Mouse (Mus musculus) thymus, postnatal 25 days (tissue): ENCODE data around the gene Arhgef10l.
"Not testable (repeated sequence)": the region's sequence is repeated elsewhere in the genome, so short reads cannot be mapped to it uniquely, and the experiment has no call there.

Source experiments
- DNase-seq: peaks from one replicate; pipeline ENCODE4 v3.0.0; 2022

The Arhgef10l gene

GRCm38 (mm10) chr4:140602022-140602421 lies 63.8 kb downstream of the Arhgef10l start:
- peak; percentile 54 for DNase-seq

GRCm38 (mm10) chr4:140601153-140601552 lies 64.7 kb downstream of the Arhgef10l start:
- DNase-seq, result peak; percentile 77

- DNase-seq, result peak; percentile 27
Observed at GRCm38 (mm10) chr4:140598846-140599245, 67.0 kb downstream of the Arhgef10l start.

- DNase-seq, result no peak
Observed at GRCm38 (mm10) chr4:140597928-140598327, 67.9 kb downstream of the Arhgef10l start.

DNA sequence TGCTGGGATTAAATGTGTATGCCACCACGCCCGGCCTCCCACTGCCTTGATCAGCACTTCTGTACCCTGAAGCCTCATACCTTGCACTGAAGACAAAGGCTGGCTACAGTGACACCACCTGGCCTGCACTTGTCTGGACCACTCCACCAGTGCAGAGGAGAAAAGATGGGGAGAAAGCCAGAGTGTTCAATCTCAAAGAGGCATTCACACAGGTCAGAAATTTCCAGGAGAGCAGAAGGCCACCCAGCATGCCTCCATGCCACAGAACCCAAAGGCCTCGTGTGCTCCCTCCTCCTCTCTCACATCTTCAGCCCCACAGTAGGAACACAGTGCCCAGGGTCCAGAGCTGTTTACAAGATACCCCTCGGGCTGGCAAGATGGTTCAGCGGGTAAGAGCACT lies 68.4 kb downstream of the Arhgef10l start:
- no peak for DNase-seq

DNA sequence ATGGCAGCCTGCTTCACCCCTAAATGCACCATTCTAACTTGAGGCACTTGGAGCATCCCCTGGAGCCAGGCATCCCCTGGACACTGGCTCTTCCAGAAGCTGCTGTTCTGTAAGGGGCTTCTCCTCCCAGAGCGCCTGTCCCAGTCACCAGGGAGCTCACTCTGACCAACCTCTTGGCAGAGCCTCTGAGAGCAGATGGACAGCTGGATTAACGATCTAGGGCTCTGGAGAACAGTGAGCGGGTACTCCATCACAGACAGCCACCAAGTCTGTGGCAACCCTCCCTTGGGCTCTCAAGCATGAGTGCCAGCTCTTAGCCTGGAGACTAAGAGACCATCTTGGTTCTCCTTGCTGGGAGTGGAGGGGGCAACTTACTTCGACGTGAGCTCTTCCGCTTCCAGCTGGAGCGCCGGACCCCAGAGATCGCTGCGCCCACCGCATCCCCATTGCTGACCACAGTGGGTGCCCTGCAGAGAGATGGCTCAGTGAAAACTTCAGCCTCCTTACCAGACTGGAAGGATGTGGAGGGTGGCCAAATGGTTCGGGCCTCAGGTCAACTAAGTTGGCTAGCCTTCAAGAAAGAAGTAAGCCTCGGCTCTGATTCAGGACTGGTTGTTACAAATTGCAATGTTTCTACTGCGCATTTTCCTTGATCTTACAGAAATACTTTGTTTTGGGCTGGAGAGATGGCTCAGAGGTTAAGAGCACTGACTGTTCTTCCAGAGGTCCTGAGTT lies 71.9 kb downstream of the Arhgef10l start:
- no peak for DNase-seq

- no peak for DNase-seq
Observed at GRCm38 (mm10) chr4:140592990-140593770, 72.6 kb downstream of the Arhgef10l start.

- peak; percentile 91 for DNase-seq
Observed at GRCm38 (mm10) chr4:140592217-140592759, 73.5 kb downstream of the Arhgef10l start.

- DNase-seq, result peak; percentile 58
Observed at GRCm38 (mm10) chr4:140586478-140586877, 79.3 kb downstream of the Arhgef10l start.

- no peak for DNase-seq
Observed at GRCm38 (mm10) chr4:140584240-140584639, 81.6 kb downstream of the Arhgef10l start.

DNA sequence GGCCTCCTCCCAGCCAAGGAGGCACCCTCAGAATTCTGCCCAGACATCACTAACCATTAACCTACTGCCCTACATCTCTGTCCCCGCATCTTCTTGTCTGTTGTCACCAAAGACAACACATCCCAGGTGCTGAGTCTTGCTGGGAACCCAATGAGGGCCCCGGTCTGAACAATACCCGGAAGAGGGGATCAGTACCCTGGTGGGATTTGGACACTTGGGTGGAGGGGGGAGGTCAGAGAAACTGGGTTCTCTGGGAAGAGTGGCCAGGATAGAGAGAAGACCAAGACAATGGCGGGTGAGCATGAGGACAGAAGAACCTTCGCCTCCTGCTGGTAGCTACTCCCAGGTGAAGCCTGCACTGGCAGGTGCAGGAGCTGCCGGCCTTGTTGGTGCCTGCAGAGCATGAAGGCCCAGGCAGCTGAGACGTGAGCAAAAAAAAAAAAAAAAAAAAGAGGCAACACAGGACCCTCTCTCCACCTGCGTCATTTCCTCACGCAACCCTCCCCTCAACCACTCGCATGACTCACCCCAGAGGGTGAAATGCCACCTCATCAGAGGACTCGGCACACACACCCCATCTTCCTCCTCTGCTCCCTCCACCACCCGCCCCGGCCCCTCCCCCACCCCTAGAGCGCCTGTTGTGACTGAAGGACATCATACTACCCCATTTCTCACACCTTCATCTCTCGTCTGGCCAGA lies 83.3 kb downstream of the Arhgef10l start:
- DNase-seq, result peak; percentile 22

- DNase-seq, result no peak
Observed at GRCm38 (mm10) chr4:140581730-140582389, 84.0 kb downstream of the Arhgef10l start.

- no peak for DNase-seq
Observed at GRCm38 (mm10) chr4:140581341-140581729, 84.5 kb downstream of the Arhgef10l start.

- DNase-seq, result no peak
Observed at GRCm38 (mm10) chr4:140580866-140581265, 84.9 kb downstream of the Arhgef10l start.

DNA sequence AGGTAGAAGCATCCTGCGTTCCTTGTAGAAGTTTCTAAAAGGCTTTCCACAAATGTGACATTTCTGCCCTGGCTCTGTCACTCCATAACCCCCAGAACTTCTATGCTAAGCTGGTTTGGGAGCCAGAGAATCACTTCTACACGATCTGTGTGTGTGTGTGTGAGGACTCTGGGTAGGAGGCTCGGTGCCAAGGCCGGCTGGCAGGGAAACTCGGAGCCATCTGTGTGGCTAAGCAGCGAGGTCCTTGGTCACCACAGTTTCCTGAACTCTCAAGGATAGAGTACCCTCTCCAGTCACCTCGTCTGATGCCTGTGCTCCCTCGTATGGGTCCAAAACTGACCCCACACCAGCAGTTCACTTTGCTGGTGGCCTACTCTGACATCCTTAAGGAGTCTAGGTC lies 86.2 kb downstream of the Arhgef10l start:
- DNase-seq, result no peak

- DNase-seq, result no peak
Observed at GRCm38 (mm10) chr4:140579149-140579548, 86.7 kb downstream of the Arhgef10l start.

DNA sequence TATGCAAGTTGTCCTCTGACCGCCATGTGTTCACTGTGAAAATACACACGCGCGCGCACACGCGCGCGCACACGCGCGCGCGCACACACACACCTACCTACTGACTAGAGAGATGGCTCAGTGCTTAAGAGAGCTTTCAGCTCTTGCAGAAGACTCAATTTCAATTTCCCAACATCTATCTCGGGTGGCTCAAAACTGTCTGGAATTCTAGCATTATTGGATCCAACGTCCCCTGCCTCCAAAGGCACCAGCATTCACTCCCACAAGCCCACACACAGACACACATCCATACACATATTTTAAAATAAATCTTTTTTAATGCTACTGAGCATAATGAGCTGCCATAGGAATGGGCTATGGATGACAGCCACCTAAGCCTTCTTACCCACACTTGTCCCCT lies 89.2 kb downstream of the Arhgef10l start:
- no peak for DNase-seq

DNA sequence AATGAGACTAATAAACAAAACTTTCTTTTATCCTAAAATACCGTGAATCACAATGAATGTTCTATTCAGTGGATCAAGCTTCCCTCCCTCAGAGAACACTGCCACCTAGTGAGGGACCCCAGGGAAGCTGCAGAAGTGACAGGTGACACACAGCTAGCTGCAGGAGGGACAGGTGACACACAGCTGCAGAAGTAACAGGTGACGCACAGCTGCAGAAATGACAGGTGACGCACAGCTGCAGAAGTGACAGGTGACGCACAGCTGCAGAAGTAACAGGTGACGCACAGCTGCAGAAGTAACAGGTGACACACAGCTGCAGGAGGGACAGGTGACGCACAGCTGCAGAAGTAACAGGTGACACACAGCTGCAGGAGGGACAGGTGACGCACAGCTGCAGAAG lies 90.9 kb downstream of the Arhgef10l start:
- DNase-seq, result not testable (repeated sequence)

DNA sequence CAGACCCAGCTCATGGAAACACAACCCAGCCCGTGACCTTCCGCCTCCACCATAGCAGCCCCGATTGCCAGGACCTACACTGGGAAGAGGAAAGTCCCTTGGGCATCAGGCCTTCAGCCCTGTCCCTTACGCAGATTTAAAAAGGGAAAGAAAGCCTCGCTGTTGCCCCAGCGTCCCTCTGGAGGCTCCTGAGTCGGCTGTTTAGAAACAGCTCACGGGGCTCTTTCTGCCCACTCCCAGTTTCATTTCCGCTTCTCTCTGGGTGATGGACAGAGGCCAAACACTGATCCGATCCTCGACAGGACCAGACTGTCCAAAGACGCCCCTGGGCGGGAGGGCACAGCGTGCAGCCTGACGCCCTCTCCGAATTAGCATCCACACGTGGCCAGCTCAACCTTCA lies 93.4 kb downstream of the Arhgef10l start:
- no peak for DNase-seq

DNA sequence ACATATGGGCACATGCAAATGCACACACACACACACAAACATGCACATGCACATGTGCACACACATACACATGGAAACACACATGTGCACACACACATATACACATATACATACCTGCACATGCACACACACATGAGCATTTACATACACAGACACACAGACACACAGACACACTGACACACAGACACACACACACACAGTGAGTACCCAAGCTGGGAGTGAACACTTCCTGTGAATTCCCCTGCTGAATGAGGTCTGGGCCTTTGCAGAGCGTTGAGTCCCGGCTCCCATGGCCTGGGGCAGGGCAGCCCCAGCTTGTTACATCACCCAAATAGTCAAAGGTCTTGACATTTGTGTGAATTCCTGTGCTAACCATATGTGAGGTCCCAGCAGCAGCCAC lies 96.4 kb downstream of the Arhgef10l start:
- DNase-seq, result no peak

DNA sequence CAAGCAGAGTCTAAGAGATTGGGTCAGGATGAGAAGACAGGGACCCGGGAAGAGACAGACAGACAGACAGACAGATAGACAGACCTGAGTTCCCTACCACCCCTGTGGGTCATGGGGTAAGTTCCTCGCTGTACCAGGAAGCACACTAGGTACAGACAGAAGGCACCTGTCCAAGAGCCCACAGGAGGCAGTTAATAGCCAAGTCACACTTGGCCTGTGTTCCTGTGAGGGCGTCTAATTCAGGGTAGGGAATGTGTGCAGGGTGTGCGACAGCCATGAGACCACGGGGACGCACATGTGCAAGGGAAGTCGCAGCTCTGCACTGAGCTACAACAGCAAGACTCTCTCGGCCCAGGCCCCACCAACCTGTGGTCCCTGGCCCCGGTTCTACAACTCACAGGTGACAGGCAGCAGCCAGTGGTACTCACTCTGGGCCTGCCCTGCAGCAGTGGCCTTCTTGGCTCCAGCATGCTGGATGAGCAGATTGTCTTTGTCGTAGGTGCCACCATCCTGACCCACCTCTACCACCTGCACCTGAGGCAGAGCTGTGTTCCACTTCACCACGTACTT lies 97.8 kb downstream of the Arhgef10l start:
- DNase-seq, result no peak

GRCm38 (mm10) chr4:140566785-140567184 lies 99.0 kb downstream of the Arhgef10l start:
- DNase-seq, result no peak
